Mouse (Mus musculus): ENCODE measurements at regions not wholly inside any gene's neighbourhood (a gene's known extent, or its start where the extent isn't known, plus 50 kb on each side); places are given as distances from the start of the nearest gene placed in this dataset.

- in situ Hi-C loops (cut with MboI, MseI): no loop called here
These were observed 51.3 kb upstream of the Tank start for GRCm38 (mm10) chr2:61527127-61527526.

DNA sequence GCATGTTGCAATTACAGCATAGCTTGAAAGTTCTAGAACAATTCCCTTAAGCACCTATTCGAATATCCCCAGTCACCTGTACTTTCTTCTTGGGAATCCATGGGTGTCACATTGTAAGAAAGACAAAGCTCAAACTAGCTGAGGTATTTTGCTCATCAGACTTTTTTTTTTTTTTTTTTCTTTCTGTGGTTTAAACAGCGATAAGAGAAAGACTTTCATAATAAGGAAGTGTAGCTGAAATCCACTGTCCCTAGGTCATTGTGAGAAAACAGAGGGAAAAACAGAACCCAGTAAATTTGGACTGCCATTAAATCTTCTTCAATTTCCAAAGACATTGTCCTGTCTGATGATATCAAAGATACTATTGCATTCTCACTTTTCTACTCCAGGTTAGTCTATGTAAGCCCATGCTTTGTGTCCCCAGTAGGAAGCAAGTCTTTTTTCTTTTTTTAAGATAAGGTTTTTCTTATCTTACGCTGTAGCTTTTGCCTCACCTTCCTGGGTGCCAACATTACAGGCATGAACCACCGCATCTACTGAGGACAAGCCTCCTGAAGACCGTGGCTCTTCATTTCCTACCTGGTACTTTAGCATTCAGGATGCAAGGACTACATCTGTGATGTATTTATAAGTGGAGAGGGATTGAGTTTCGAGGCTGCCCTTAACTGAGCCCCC lies 54.2 kb upstream of the Tank start:
- in situ Hi-C loops (cut with MboI, MseI): no loop called here

GRCm38 (mm10) chr2:61514445-61515123 lies 63.8 kb upstream of the Tank start:
- in situ Hi-C loops (cut with MboI, MseI): loop anchor here (5.0 kb wide), 1 partner anchor 73 kb away; no protein-coding TSS in a partner anchor

GRCm38 (mm10) chr2:61513787-61514444 lies 64.5 kb upstream of the Tank start:
- in situ Hi-C loops (cut with MboI, MseI): loop anchor here (5.0 kb wide), 1 partner anchor 73 kb away; no protein-coding TSS in a partner anchor

GRCm38 (mm10) chr2:61503594-61503993 lies 74.8 kb upstream of the Tank start:
- in situ Hi-C loops (cut with MboI, MseI): no loop called here

- in situ Hi-C loops (cut with MboI, MseI): no loop called here
These were observed 76.5 kb upstream of the Tank start for GRCm38 (mm10) chr2:61501922-61502321.

DNA sequence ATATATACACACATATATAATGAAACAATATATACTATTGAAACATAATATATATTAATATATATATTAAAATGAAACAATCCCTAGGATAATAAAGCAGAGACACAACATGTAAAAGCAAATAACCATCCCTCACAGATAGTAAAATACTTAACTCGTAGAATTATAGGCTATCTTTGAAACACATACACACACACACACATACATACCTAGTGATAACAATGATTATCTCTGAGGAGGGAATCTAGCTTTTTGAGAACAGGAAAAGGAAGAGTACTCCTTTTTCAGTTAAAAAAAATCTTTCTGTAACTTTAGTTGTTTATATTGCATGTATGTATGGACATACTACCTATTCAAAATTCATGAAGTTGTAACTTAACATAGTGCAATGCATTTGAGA lies 79.1 kb upstream of the Tank start:
- in situ Hi-C loops (cut with MboI, MseI): loop anchor here (10.0 kb wide), 1 partner anchor 96 kb away; no protein-coding TSS in a partner anchor

DNA sequence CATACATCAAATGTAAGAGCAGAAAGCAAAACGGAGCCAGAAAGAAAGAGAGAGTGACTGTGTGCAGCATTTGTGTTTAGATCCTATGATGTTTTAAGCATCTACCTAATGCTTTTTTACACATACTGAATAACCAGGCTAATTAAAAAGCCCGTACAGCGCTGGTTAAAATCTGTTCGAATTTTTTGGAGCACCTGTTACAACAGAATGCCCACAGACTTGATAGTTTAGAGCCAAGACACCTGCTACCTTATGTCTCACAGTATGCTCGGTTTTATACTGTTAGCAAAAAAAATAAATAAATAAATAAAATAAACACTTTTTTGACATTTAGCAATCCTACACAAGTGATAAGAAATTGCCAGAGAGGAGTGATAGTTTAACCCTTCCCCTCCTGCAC lies 80.5 kb upstream of the Tank start:
- in situ Hi-C loops (cut with MboI, MseI): loop anchor here (10.0 kb wide), 1 partner anchor 97 kb away; no protein-coding TSS in a partner anchor

DNA sequence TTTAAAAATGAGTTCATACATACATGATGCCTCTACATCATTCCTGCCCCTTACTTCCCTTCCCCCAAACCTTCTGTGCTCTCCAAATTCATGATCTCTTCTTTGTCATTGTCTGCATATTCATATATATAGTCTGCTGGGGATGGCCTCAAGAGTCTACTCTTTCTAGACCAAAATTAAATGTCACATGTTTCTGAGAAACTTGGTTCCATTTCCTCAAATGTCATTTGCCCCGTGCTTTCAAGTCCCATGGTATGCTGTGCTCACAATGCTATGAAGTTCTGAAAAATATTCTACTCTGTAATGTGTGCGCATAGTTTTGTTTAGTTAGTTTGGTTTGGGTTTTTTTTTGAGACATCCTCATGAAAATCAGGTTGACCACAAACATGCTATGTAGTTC lies 81.4 kb upstream of the Tank start:
- in situ Hi-C loops (cut with MboI, MseI): loop anchor here (10.0 kb wide), 1 partner anchor 98 kb away; no protein-coding TSS in a partner anchor

GRCm38 (mm10) chr2:61493918-61494712 lies 84.3 kb upstream of the Tank start:
- in situ Hi-C loops (cut with MboI, MseI): loop anchor here (10.0 kb wide), 1 partner anchor 101 kb away; no protein-coding TSS in a partner anchor

GRCm38 (mm10) chr2:61492043-61492743 lies 86.2 kb upstream of the Tank start:
- in situ Hi-C loops (cut with MboI, MseI): loop anchor here (10.0 kb wide), 1 partner anchor 103 kb away; no protein-coding TSS in a partner anchor

- in situ Hi-C loops (cut with MboI, MseI): loop anchor here (10.0 kb wide), 1 partner anchor 104 kb away; no protein-coding TSS in a partner anchor
These were observed 87.8 kb upstream of the Tank start for GRCm38 (mm10) chr2:61490436-61491109.

DNA sequence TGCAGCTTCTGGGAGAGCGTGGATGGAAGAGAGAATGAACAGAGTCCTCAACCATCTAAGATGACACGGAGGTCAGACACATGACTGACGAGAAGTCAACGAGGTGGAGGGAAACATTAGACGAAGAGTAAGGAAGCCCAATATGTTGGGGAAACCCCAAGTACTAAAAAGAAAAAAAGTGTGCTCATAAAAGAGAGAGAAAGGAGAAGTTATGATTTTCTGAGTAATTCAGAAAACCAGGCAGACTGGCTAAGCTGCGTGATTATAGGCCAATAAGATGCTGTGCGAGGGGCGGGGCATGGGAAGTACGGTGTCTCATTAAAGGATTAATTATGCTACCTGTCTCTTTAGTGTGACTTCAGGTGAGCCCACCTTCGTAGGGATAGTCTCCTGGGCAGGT lies 88.6 kb upstream of the Tank start:
- in situ Hi-C loops (cut with MboI, MseI): loop anchor here (10.0 kb wide), 1 partner anchor 105 kb away; no protein-coding TSS in a partner anchor

DNA sequence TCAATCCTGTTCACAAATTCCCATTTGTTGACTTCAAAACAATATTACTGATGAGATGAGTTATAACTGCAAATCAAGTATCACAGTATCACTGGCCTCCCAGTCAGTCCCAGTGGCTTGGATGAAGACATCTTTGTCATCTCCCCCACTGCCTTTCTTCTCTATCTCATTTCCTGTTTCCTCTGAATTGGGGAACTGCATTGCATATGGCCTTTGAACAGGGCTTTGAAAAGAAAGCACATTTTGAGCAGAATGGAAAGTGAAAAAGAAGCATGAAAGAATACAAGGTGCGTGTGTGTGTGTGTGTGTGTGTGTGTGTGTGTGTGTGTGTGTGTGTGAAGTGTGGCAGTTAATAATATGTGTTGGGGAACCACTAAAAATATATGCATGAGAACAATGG lies 94.6 kb upstream of the Tank start:
- in situ Hi-C loops (cut with MboI, MseI): no loop called here

- in situ Hi-C loops (cut with MboI, MseI): no loop called here
These were observed 101.7 kb upstream of the Tank start for GRCm38 (mm10) chr2:61476648-61477047.

DNA sequence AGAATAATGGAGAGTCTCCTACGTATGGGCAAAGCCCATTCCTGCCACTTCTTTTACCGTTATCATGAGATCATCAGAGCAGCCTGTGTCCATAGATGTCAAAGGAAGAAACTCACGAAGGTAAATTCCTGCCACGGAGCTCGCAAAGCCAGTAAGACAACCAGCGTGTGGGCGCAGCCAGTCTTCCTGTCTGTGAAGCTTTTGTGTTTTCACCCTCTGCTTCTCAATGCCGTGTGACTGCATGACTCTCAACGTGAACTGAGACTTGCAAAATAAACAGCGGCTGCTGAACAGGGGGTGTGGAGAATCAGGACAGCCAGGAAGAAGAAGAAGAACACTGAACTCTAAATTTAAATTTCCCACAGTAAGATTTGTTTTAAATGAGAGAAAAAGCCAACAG lies 103.8 kb upstream of the Tank start:
- in situ Hi-C loops (cut with MboI, MseI): no loop called here

GRCm38 (mm10) chr2:61470521-61470920 lies 107.9 kb upstream of the Tank start:
- in situ Hi-C loops (cut with MboI, MseI): no loop called here

DNA sequence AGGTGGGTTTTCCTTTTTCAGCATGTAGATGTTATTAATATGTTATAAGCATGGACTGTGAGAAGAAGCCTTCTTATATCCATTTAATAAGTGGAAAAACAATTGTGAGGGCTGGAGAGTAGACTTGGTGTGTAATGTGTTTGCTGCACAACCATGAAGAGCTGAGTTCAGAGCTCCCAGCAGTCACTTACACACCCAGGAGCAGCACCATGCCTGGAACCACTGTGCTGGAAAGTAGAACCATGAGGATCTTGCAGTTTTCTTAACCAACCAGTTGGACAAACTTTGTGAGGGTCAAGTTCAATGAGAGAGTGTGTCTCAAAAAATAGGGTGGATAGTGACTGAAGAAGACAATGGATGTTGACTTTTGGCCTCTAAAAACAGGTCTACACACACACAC lies 108.3 kb upstream of the Tank start:
- in situ Hi-C loops (cut with MboI, MseI): no loop called here

DNA sequence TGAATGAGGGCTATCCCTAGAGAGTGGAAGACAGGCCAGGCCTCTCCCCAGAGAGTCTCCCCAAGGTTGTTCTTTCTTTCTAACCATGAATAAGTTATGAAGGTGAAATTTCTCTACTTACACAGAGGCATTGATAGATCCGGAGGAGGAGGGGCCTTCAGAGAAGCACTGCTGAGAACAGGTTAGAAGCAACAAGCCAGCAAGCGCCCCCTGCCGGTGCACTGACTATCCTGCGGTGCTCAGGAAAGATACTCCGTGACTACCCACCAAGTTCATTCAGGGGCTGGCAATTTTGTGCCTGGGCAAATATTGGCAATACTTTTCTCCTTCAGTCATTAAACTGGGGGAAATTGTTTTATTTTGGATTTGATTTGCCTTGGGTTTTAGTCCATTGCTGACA lies 122.5 kb upstream of the Tank start:
- in situ Hi-C loops (cut with MboI, MseI): no loop called here

DNA sequence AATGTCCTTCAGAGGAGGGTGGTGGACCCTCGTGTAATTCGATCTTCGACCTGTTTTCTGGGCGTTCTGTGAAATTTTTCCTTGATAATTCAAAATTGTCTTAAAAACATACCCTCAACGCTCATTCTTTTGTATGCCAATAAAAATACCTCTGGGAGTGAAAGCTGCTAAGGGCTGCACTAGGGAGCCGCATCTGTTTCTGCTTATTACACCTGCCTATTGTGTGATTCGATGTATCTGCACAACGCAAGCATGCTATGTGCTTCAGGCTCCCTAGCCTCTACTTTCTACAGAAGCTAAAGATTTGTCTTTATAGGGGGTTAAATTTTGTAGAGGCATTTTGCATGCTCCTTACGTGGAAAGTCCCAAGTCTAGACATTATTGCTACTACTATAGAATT lies 123.7 kb upstream of the Tank start:
- in situ Hi-C loops (cut with MboI, MseI): no loop called here
